Mouse (Mus musculus): ENCODE measurements at regions not wholly inside any gene's neighbourhood (a gene's known extent, or its start where the extent isn't known, plus 50 kb on each side); places are given as distances from the start of the nearest gene placed in this dataset.

- Histone ChIP-seq H3K4me2 (ENCODE audit: low read depth, low read length, poor library complexity, severe bottlenecking) (no peak overlapping the region), H3K4me3 (ENCODE audit: low read depth, low read length) (no peak overlapping the region), H3K36me3 (ENCODE audit: insufficient read depth, low read length) (no peaks in the 10 kb centered on the region), H3K27ac (ENCODE audit: low read depth, low read length) (no peak overlapping the region), H3K4me1 (ENCODE audit: insufficient read depth, low read length) (no peaks in the 10 kb centered on the region), H3K9me3 (ENCODE audit: low read length) (no peaks in the 10 kb centered on the region), H3K27me3 (ENCODE audit: insufficient read depth, low read length) (no peaks in the 10 kb centered on the region), H3K9ac (replicated peaks; ENCODE audit: low read length, poor library complexity, severe bottlenecking) (no peak overlapping the region)
- ATAC-seq (ENCODE audit: low FRiP score) = no peak
- no peak for DNase-seq (ENCODE audit: low spot score)
- TF ChIP-seq CTCF (IDR thresholded peaks at IDR 0.05) = no peak
- 92% methylated on average over 6 of the region's 6 CpGs for WGBS
Measured at GRCm38 (mm10) chr13:85359143-85359542, 70.2 kb upstream of the Rasa1 start.

- Histone ChIP-seq H3K27ac (ENCODE audit: low read depth, low read length) (no peak overlapping the region), H3K27me3 (ENCODE audit: insufficient read depth, low read length) (no peaks in the 10 kb centered on the region), H3K4me2 (ENCODE audit: low read depth, low read length, poor library complexity, severe bottlenecking) (no peak overlapping the region), H3K9ac (replicated peaks; ENCODE audit: low read length, poor library complexity, severe bottlenecking) (no peak overlapping the region), H3K9me3 (ENCODE audit: low read length) (no peaks in the 10 kb centered on the region), H3K36me3 (ENCODE audit: insufficient read depth, low read length) (no peaks in the 10 kb centered on the region), H3K4me1 (ENCODE audit: insufficient read depth, low read length) (no peaks in the 10 kb centered on the region), H3K4me3 (ENCODE audit: low read depth, low read length) (no peak overlapping the region)
- DNase-seq (ENCODE audit: low spot score) (no peak), ATAC-seq (ENCODE audit: low FRiP score) (no peak)
- TF ChIP-seq CTCF (IDR thresholded peaks at IDR 0.05) = no peak
- 77% methylated on average over 3 of the region's 3 CpGs for WGBS
Measured at GRCm38 (mm10) chr13:85352061-85352460, 63.1 kb upstream of the Rasa1 start.

Measured in midbrain, postnatal 0 days (tissue).